Mouse (Mus musculus): ENCODE measurements at regions not wholly inside any gene's neighbourhood (a gene's known extent, or its start where the extent isn't known, plus 50 kb on each side); places are given as distances from the start of the nearest gene placed in this dataset.

GRCm38 (mm10) chr13:82849037-82849436, 654.8 kb upstream of the Mef2c start:
- DNase-seq, result no peak

- DNase-seq, result no peak
Observed at GRCm38 (mm10) chr13:82869869-82870268, 634.0 kb upstream of the Mef2c start.

- no peak for DNase-seq
Observed at GRCm38 (mm10) chr13:82874091-82874490, 629.7 kb upstream of the Mef2c start.

GRCm38 (mm10) chr13:82883368-82883767, 620.5 kb upstream of the Mef2c start:
- no peak for DNase-seq

- no peak for DNase-seq
Observed at GRCm38 (mm10) chr13:82888755-82889154, 615.1 kb upstream of the Mef2c start.

- peak; percentile 10 for DNase-seq
Observed at GRCm38 (mm10) chr13:82892731-82893130, 611.1 kb upstream of the Mef2c start.

- DNase-seq, result no peak
Observed at GRCm38 (mm10) chr13:82899686-82900085, 604.1 kb upstream of the Mef2c start.

GRCm38 (mm10) chr13:82902160-82902559, 601.7 kb upstream of the Mef2c start:
- no peak for DNase-seq

GRCm38 (mm10) chr13:82903637-82904036, 600.2 kb upstream of the Mef2c start:
- DNase-seq, result no peak

GRCm38 (mm10) chr13:82907689-82908088, 596.1 kb upstream of the Mef2c start:
- DNase-seq, result no peak

GRCm38 (mm10) chr13:82909151-82909550, 594.7 kb upstream of the Mef2c start:
- no peak for DNase-seq

GRCm38 (mm10) chr13:82912859-82913258, 591.0 kb upstream of the Mef2c start:
- no peak for DNase-seq

GRCm38 (mm10) chr13:82915194-82915593, 588.6 kb upstream of the Mef2c start:
- no peak for DNase-seq

GRCm38 (mm10) chr13:82930010-82930409, 573.8 kb upstream of the Mef2c start:
- no peak for DNase-seq

GRCm38 (mm10) chr13:82937856-82938255, 566.0 kb upstream of the Mef2c start:
- DNase-seq, result no peak

GRCm38 (mm10) chr13:82942691-82943341, 561.0 kb upstream of the Mef2c start:
- no peak for DNase-seq

GRCm38 (mm10) chr13:82946931-82947330, 556.9 kb upstream of the Mef2c start:
- no peak for DNase-seq

- no peak for DNase-seq
Observed at GRCm38 (mm10) chr13:82949541-82949940, 554.3 kb upstream of the Mef2c start.

GRCm38 (mm10) chr13:82962333-82962732, 541.5 kb upstream of the Mef2c start:
- no peak for DNase-seq

GRCm38 (mm10) chr13:82971722-82972121, 532.1 kb upstream of the Mef2c start:
- no peak for DNase-seq

- DNase-seq, result no peak
Observed at GRCm38 (mm10) chr13:82974210-82974811, 529.5 kb upstream of the Mef2c start.

GRCm38 (mm10) chr13:83001118-83001517, 502.7 kb upstream of the Mef2c start:
- no peak for DNase-seq

GRCm38 (mm10) chr13:83016686-83017085, 487.1 kb upstream of the Mef2c start:
- DNase-seq, result no peak

GRCm38 (mm10) chr13:83020829-83021228, 483.0 kb upstream of the Mef2c start:
- DNase-seq, result no peak
